Mouse (Mus musculus) neural tube, embryonic 12.5 days (tissue): ENCODE measurements around the gene Camp. TPM values are rescaled to one million over a fixed set of nuclear protein-coding genes. Genes with fewer than 3 reads are reported as not detected.
"Not testable (repeated sequence)": the region's sequence is repeated elsewhere in the genome, so short reads cannot be mapped to it uniquely, and the experiment has no call there.

ENCODE experiments used
- ATAC-seq: fragments of 200-750 bp; cut with Nextera tagmentation; 2 replicates; pipeline ENCODE4 v1.8.0; 2017; ENCODE audit warnings: low read depth, mild to moderate bottlenecking, moderate TSS enrichment, moderate library complexity; ENCODE audit not compliant: low FRiP score
- H3K27ac ChIP-seq: fragments of 300-500 bp; sonication (generic); 2 replicates; pipeline ENCODE4 v1.5.1; 2016
- H3K27me3 ChIP-seq: fragments of 300-500 bp; sonication (generic); replicated peaks from 2 replicates; pipeline ENCODE4 v1.6.1; 2016; ENCODE audit warnings: mild to moderate bottlenecking
- H3K36me3 ChIP-seq: fragments of 300-500 bp; sonication (generic); 2 replicates; pipeline ENCODE4 v1.6.1; 2016; ENCODE audit warnings: mild to moderate bottlenecking
- H3K4me1 ChIP-seq: fragments of 300-500 bp; sonication (generic); 2 replicates; pipeline ENCODE4 v1.6.1; 2016
- H3K4me2 ChIP-seq: fragments of 300-500 bp; sonication (generic); replicated peaks from 2 replicates; pipeline ENCODE4 v1.6.1; 2016; ENCODE audit warnings: mild to moderate bottlenecking
- H3K4me3 ChIP-seq: fragments of 300-500 bp; sonication (generic); 2 replicates; pipeline ENCODE4 v1.5.1; 2016
- H3K9ac ChIP-seq: fragments of 300-500 bp; sonication (generic); 2 replicates; pipeline ENCODE4 v1.6.1; 2016; ENCODE audit warnings: mild to moderate bottlenecking
- H3K9me3 ChIP-seq: fragments of 300-500 bp; sonication (generic); 2 replicates; pipeline ENCODE4 v1.6.1; 2016; ENCODE audit warnings: mild to moderate bottlenecking
- WGBS: fragments of 180-500 bp; shearing (Covaris S2); methylation state at CpG from one replicate; pipeline ENCODE4 v1.1.7; 2016; 5-methylcytosine and 5-hydroxymethylcytosine counted together
- microRNA-seq: library from miRNA; unstranded; fragments of <30 nt; microRNA quantifications from one replicate; pipeline ENCODE4, GENCODE M21; 2017
- polyA plus RNA-seq: library from polyadenylated mRNA; unstranded; fragments of >200 nt; fragmentation: Nextera tagmentation; extraction: Ambion mirVana; gene quantifications from 2 replicates; pipeline ENCODE4 v1.2.1, GENCODE M21; 2016

Gene Camp
- polyA plus RNA-seq, 1 experiment from 2014 or later, result 2.2 TPM

DNA sequence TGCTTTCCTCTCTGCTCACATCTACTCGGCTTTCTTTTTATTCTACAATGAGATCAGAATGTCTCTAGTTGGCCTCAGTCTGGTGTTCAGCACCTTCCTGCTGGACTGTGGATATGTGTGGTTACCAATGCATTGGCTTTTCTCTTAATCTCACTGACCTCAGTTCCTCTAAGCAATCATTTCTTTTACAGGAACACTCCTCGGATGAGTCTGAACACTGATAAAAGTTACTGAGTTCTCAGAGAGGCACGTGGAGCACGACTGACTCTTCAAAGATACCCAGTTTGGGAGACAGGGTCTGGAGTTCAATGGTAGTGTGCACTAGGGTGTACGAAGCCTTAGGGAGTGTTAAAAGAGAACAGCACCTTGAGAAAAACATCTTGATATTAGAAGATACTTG is 23.2 kb downstream of the Camp start:
- no peak overlapping the region for H3K4me3 ChIP-seq
- WGBS, result 75% methylated on average over 5 of the region's 5 CpGs
- H3K27ac ChIP-seq, result no peak overlapping the region
- no peak overlapping the region for H3K4me2 ChIP-seq
- peaks cover 6% of the 10 kb centered on the region; the same call in 1 of the 2 replicates for H3K36me3 ChIP-seq
- no peak for ATAC-seq
- no peaks in the 10 kb centered on the region for H3K27me3 ChIP-seq
- H3K4me1 ChIP-seq, result no peaks in the 10 kb centered on the region
- H3K9me3 ChIP-seq, result no peaks in the 10 kb centered on the region
- no peak overlapping the region for H3K9ac ChIP-seq

- Histone ChIP-seq H3K9ac (no peak overlapping the region), H3K4me3 (no peak overlapping the region), H3K4me1 (no peaks in the 10 kb centered on the region), H3K36me3 (peaks cover 6% of the 10 kb centered on the region; the same call in 1 of the 2 replicates), H3K27ac (no peak overlapping the region), H3K27me3 (no peaks in the 10 kb centered on the region), H3K4me2 (no peak overlapping the region), H3K9me3 (no peaks in the 10 kb centered on the region)
- WGBS, result 75% methylated on average over 4 of the region's 4 CpGs
- no peak for ATAC-seq
These were observed 23.7 kb downstream of the Camp start for GRCm38 (mm10) chr9:109825739-109826138.

- Histone ChIP-seq H3K4me3 (no peak overlapping the region), H3K9me3 (no peaks in the 10 kb centered on the region), H3K27ac (no peak overlapping the region), H3K4me1 (no peaks in the 10 kb centered on the region), H3K4me2 (no peak overlapping the region), H3K36me3 (no peaks in the 10 kb centered on the region), H3K27me3 (no peaks in the 10 kb centered on the region), H3K9ac (no peak overlapping the region)
- WGBS, result 65% methylated on average over 6 of the region's 6 CpGs
- ATAC-seq, result no peak
These were observed 33.1 kb downstream of the Camp start for GRCm38 (mm10) chr9:109816341-109816740.

DNA sequence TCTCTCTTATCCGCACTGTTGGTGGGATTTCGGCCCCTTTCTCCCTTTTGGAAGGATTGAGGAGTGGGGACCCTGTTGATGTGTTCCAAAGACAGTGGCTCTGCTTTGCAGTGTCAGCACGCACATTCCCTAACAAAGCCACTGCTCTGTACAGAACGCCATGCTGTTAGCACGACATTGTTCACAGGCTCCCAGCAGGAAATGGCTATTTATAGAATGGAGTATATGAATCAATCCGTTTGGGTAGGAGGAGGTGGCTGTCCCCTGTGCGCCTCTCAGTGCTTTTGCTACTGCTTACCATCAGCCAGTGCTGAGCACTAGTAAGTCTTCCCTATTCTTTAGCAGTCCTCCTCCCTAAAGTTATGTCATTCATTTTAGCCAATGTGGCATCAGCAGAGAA is 36.0 kb downstream of the Camp start:
- no peak overlapping the region for H3K9ac ChIP-seq
- H3K27me3 ChIP-seq, result no peaks in the 10 kb centered on the region
- no peak overlapping the region for H3K27ac ChIP-seq
- no peaks in the 10 kb centered on the region for H3K36me3 ChIP-seq
- WGBS, result 31% methylated on average over 7 of the region's 7 CpGs
- no peaks in the 10 kb centered on the region for H3K9me3 ChIP-seq
- H3K4me1 ChIP-seq, result no peaks in the 10 kb centered on the region
- no peak overlapping the region for H3K4me3 ChIP-seq
- peak; percentile 70; the same call in 1 of the 2 replicates for ATAC-seq
- no peak overlapping the region for H3K4me2 ChIP-seq

DNA sequence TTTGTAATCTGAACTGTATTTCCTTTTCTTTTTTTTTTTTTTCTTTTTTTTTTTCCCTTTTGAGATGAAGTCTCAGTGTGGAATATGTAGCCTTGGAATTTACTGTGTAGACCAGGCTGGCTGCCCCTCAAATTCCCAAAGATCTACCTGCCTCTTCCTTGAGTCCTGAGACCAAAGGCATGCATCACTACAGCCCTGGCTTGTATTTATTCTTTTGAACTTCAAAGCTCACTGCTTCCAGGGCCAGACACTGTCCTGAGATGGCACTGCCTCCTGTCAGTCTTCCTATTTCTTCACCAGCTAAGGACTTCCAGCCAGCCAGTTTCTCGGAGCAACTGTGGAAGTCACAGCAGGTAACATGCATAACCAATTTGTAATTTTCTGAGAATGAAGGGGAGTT is 37.4 kb downstream of the Camp start, which contains the start of gene Spink8:
Spink8 (plus strand) TSS at position 301 of the 400 bp plus-strand sequence.
- H3K36me3 ChIP-seq, result no peaks in the 10 kb centered on the region
- WGBS, result 61% methylated on average over 1 of the region's 1 CpGs
- H3K27me3 ChIP-seq, result no peaks in the 10 kb centered on the region
- no peak within 1 kb of the TSS for H3K9ac ChIP-seq
- ATAC-seq, result no peak
- H3K4me3 ChIP-seq, result no peak within 1 kb of the TSS
- no peaks in the 10 kb centered on the region for H3K9me3 ChIP-seq
- no peak within 1 kb of the TSS for H3K4me2 ChIP-seq
- no peaks in the 10 kb centered on the region for H3K4me1 ChIP-seq
- H3K27ac ChIP-seq, result no peak within 1 kb of the TSS

DNA sequence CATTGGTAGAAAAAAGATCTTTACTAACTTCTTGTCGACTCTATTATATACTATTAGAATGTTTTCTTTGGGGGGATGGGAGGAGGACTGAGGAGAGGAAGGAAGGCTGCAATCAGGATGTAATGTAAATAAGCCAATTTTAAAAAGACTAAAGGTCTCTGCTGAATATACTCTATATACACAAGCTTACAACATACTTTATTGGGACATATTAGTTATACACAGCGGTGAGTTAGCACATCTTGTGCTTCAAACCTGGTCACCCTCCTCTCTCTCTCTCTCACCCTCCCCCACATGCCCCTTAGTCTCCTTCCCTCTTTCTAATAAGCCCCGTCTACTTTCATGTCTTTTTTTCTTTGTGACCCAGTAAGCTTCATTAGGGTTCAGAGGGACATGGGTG is 41.5 kb downstream of the Camp start:
- H3K36me3 ChIP-seq, result no peaks in the 10 kb centered on the region
- H3K27ac ChIP-seq, result no peak overlapping the region
- H3K9me3 ChIP-seq, result no peaks in the 10 kb centered on the region
- no peak overlapping the region for H3K4me3 ChIP-seq
- 65% methylated on average over 3 of the region's 3 CpGs for WGBS
- H3K9ac ChIP-seq, result no peak overlapping the region
- no peaks in the 10 kb centered on the region for H3K4me1 ChIP-seq
- H3K4me2 ChIP-seq, result no peak overlapping the region
- no peaks in the 10 kb centered on the region for H3K27me3 ChIP-seq
- no peak for ATAC-seq

GRCm38 (mm10) chr9:109806695-109807293 is 42.6 kb downstream of the Camp start:
- no peak overlapping the region for H3K27ac ChIP-seq
- H3K4me2 ChIP-seq, result no peak overlapping the region
- H3K9ac ChIP-seq, result no peak overlapping the region
- no peak overlapping the region for H3K4me3 ChIP-seq
- ATAC-seq, result no peak
- H3K27me3 ChIP-seq, result no peaks in the 10 kb centered on the region
- no peaks in the 10 kb centered on the region for H3K4me1 ChIP-seq
- H3K9me3 ChIP-seq, result no peaks in the 10 kb centered on the region
- WGBS, result 85% methylated on average over 2 of the region's 2 CpGs
- H3K36me3 ChIP-seq, result no peaks in the 10 kb centered on the region

- Histone ChIP-seq H3K4me2 (no peak overlapping the region), H3K4me1 (no peaks in the 10 kb centered on the region), H3K27ac (no peak overlapping the region), H3K4me3 (no peak overlapping the region), H3K9ac (no peak overlapping the region), H3K27me3 (no peaks in the 10 kb centered on the region), H3K36me3 (no peaks in the 10 kb centered on the region), H3K9me3 (no peaks in the 10 kb centered on the region)
- no peak for ATAC-seq
- 51% methylated on average over 1 of the region's 1 CpGs for WGBS
These were observed 43.2 kb downstream of the Camp start for GRCm38 (mm10) chr9:109806260-109806659.

GRCm38 (mm10) chr9:109805596-109805995 is 43.8 kb downstream of the Camp start:
- H3K27ac ChIP-seq, H3K4me1 ChIP-seq, H3K9me3 ChIP-seq, H3K36me3 ChIP-seq, H3K9ac ChIP-seq, H3K27me3 ChIP-seq, ATAC-seq, H3K4me2 ChIP-seq, H3K4me3 ChIP-seq: not testable (repeated sequence)
- 93% methylated on average over 2 of the region's 2 CpGs for WGBS

- Histone ChIP-seq H3K9me3 (no peaks in the 10 kb centered on the region), H3K4me3 (no peak overlapping the region), H3K27me3 (no peaks in the 10 kb centered on the region), H3K4me1 (no peaks in the 10 kb centered on the region), H3K27ac (no peak overlapping the region), H3K4me2 (no peak overlapping the region), H3K36me3 (no peaks in the 10 kb centered on the region), H3K9ac (no peak overlapping the region)
- no peak for ATAC-seq
- 88% methylated on average over 1 of the region's 1 CpGs for WGBS
These were observed 51.4 kb downstream of the Camp start for GRCm38 (mm10) chr9:109798051-109798450.

Small RNA genes within 50 kb of the gene (microRNA-seq; reads per million reads assigned to microRNA genes)
- 1.5 reads per million for gene Mir7089

Other genes with a start within 250 kb of the Camp start
- 0.13 TPM in 1 of 2 replicates, not detected in the other for gene Fbxw24, start 223.6 kb downstream of the Camp start, polyA plus RNA-seq
- gene Fbxw25, start 185.0 kb downstream of the Camp start, polyA plus RNA-seq, result not detected in 2 replicates
- gene Fbxw18, start 146.9 kb downstream of the Camp start, polyA plus RNA-seq, result not detected in 2 replicates
- gene Fbxw26, start 103.5 kb downstream of the Camp start, polyA plus RNA-seq, result not detected in 2 replicates
- not detected in 2 replicates for gene Fbxw27, start 58.9 kb downstream of the Camp start, polyA plus RNA-seq
- gene Spink8, start 37.3 kb downstream of the Camp start, polyA plus RNA-seq, result not detected in 2 replicates
- 64.5 and 66.7 TPM in 2 replicates for gene Nme6, start 16.9 kb downstream of the Camp start, polyA plus RNA-seq
- 33.9 and 36.3 TPM in 2 replicates for gene Cdc25a, start 26.0 kb upstream of the Camp start, polyA plus RNA-seq
- gene Map4, start 81.8 kb upstream of the Camp start, polyA plus RNA-seq, result 141 and 161 TPM in 2 replicates